Mouse (Mus musculus) lung, embryonic 16.5 days (tissue): ENCODE measurements at regions not wholly inside any gene's neighbourhood (a gene's known extent, or its start where the extent isn't known, plus 50 kb on each side); places are given as distances from the start of the nearest gene placed in this dataset.

Experiments used
- ATAC-seq: fragments of 200-750 bp; cut with Nextera tagmentation; 2 replicates; pipeline ENCODE4 v1.8.0; 2017; ENCODE audit warnings: low read depth, mild to moderate bottlenecking, moderate library complexity
- H3K27ac ChIP-seq: fragments of 300-500 bp; sonication (generic); 2 replicates; pipeline ENCODE4 v1.5.1; 2014; ENCODE audit warnings: mild to moderate bottlenecking, control low read depth, low read length
- H3K27me3 ChIP-seq: fragments of 300-500 bp; sonication (generic); 2 replicates; pipeline ENCODE4 v1.6.1; 2014; ENCODE audit warnings: low read depth, low read length, mixed read lengths; ENCODE audit not compliant: control insufficient read depth, insufficient read depth
- H3K36me3 ChIP-seq: fragments of 300-500 bp; sonication (generic); 2 replicates; pipeline ENCODE4 v1.6.1; 2014; ENCODE audit warnings: low read length; ENCODE audit not compliant: control insufficient read depth, insufficient read depth
- H3K4me1 ChIP-seq: fragments of 300-500 bp; sonication (generic); replicated peaks from 2 replicates; pipeline ENCODE4 v1.6.1; 2014; ENCODE audit warnings: low read length, mixed read lengths; ENCODE audit not compliant: control insufficient read depth, insufficient read depth
- H3K4me2 ChIP-seq: fragments of 300-500 bp; sonication (generic); 2 replicates; pipeline ENCODE4 v1.6.1; 2014; ENCODE audit warnings: low read depth, low read length, control low read depth
- H3K4me3 ChIP-seq: fragments of 300-500 bp; sonication (generic); 2 replicates; pipeline ENCODE4 v1.5.1; 2014; ENCODE audit warnings: mild to moderate bottlenecking, low read length, control low read depth
- H3K9ac ChIP-seq: fragments of 300-500 bp; sonication (generic); 2 replicates; pipeline ENCODE4 v1.6.1; 2014; ENCODE audit warnings: low read length, control low read depth
- H3K9me3 ChIP-seq: fragments of 300-500 bp; sonication (generic); 2 replicates; pipeline ENCODE4 v1.6.1; 2016; ENCODE audit warnings: low read length; ENCODE audit not compliant: control insufficient read depth
- WGBS: fragments of 180-500 bp; shearing (Covaris S2); extraction: QIAGEN DNeasy Blood & Tissue Kit; methylation state at CpG from one replicate; pipeline ENCODE4 v1.1.7; 2014; 5-methylcytosine and 5-hydroxymethylcytosine counted together

DNA sequence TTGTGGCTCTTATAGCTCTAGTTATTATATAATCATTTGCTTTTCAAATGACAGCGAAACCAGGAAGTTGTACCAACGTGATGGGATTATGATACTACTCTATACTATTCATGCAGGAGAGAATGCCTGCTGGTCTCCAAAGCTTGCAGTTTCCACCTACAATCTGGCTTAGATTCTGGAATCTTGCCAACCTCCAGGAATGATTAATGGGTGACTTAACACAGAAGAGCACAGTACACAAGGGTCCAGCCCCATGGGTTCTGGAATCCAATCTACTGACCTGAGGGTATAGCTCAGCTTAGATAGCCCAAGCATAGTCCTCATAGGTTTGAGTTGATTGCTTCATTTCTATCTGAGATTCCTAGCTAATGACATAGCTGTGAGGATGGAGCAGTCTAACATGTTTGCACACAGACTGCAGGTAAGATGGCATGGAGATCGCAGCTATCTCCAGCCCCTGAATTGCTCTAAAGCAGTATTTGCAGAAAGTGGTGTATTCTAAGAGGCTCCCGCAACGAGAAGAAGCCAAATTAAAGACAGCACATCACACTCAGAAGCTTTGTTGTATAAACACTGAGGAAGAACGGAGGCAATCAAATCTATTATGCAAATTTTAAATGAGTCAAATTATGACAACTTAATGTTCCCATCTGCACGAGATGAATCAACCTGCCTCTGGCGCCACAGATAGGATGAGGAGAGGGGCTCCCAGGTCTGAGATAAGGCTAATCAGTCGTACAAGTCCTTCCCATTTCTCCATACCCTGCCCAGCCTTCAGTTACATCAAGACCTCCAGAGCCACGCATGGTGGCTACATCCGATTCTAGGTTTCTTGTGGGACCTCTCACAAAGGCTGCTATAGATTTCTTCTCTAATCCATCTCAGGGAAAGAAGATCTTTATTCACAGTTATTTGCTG is 160.7 kb upstream of the Tgfbr2 start:
- Histone ChIP-seq H3K9me3 (no peaks in the 10 kb centered on the region), H3K4me1 (peaks cover 3% of the 10 kb centered on the region; the same call in 1 of the 2 replicates), H3K4me3 (no peak overlapping the region), H3K27me3 (no peaks in the 10 kb centered on the region), H3K9ac (no peak overlapping the region), H3K27ac (no peak overlapping the region), H3K36me3 (no peaks in the 10 kb centered on the region), H3K4me2 (no peak overlapping the region)
- no peak for ATAC-seq
- 79% methylated on average over 11 of the region's 11 CpGs for WGBS

GRCm38 (mm10) chr9:116333956-116334463 is 158.8 kb upstream of the Tgfbr2 start:
- 48% methylated on average over 6 of the region's 6 CpGs for WGBS
- Histone ChIP-seq H3K9me3 (no peaks in the 10 kb centered on the region), H3K36me3 (no peaks in the 10 kb centered on the region), H3K4me3 (no peak overlapping the region), H3K9ac (no peak overlapping the region), H3K4me1 (peaks cover 5% of the 10 kb centered on the region; the same call in 1 of the 2 replicates), H3K27me3 (no peaks in the 10 kb centered on the region), H3K4me2 (no peak overlapping the region), H3K27ac (no peak overlapping the region)
- ATAC-seq: peak; percentile 9; the same call in 1 of the 2 replicates

DNA sequence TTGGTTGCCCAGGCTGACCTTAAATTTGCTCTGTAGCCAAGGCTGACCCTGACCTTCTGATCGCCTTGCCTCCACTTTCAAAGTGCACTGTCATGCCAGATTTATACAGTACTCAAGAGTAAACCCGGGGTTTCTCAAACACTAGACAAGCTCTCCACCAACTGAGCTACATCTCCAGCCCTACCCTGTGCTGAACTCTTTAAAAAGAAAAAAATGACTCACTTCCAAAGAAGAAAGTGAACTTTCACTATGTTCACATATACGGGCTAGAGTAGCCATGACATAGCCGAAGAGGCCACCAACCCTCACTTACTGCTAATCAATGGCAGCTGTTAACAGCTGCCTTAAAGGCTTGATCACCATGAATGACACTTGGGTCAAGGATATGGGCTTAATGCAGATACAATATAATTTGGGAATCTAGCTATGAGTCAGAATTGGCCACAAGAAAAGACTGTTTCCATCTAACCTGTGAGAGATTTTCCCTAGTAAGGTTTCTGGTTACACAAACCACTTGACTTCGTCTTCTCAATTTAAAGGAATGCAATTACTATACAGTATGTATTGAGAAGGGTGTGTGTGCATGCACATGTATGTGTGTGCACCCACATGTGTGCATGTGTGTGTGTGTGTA is 157.4 kb upstream of the Tgfbr2 start:
- ATAC-seq: no peak

GRCm38 (mm10) chr9:116331406-116331805 is 156.2 kb upstream of the Tgfbr2 start:
- H3K9ac ChIP-seq: no peak overlapping the region
- H3K36me3 ChIP-seq: no peaks in the 10 kb centered on the region
- no peaks in the 10 kb centered on the region for H3K27me3 ChIP-seq
- no peak overlapping the region for H3K4me2 ChIP-seq
- no peak for ATAC-seq
- no peak overlapping the region for H3K27ac ChIP-seq
- H3K4me3 ChIP-seq: no peak overlapping the region
- whole genome bisulfite sequencing: 67% methylated on average over 2 of the region's 2 CpGs
- H3K4me1 ChIP-seq: peaks cover 5% of the 10 kb centered on the region; the same call in 1 of the 2 replicates
- H3K9me3 ChIP-seq: no peaks in the 10 kb centered on the region

More for the DNA sequence above, 157.4 kb upstream of the Tgfbr2 start:
- Histone ChIP-seq H3K27ac (no peak overlapping the region), H3K9me3 (no peaks in the 10 kb centered on the region), H3K4me2 (no peak overlapping the region), H3K4me3 (no peak overlapping the region), H3K9ac (no peak overlapping the region), H3K27me3 (no peaks in the 10 kb centered on the region), H3K4me1 (peaks cover 5% of the 10 kb centered on the region; the same call in 1 of the 2 replicates), H3K36me3 (no peaks in the 10 kb centered on the region)
- 72% methylated on average over 5 of the region's 5 CpGs for WGBS

- Histone ChIP-seq H3K27me3 (no peaks in the 10 kb centered on the region), H3K4me1 (peaks cover 5% of the 10 kb centered on the region; the same call in 1 of the 2 replicates), H3K27ac (no peak overlapping the region), H3K36me3 (no peaks in the 10 kb centered on the region), H3K4me2 (no peak overlapping the region), H3K9me3 (no peaks in the 10 kb centered on the region), H3K4me3 (no peak overlapping the region), H3K9ac (no peak overlapping the region)
- ATAC-seq: 0 out of 2 replicates have a peak, but pooled peaks have one; percentile 9
- WGBS: 65% methylated on average over 5 of the region's 5 CpGs
Observed at GRCm38 (mm10) chr9:116330796-116331195, 155.6 kb upstream of the Tgfbr2 start.

DNA sequence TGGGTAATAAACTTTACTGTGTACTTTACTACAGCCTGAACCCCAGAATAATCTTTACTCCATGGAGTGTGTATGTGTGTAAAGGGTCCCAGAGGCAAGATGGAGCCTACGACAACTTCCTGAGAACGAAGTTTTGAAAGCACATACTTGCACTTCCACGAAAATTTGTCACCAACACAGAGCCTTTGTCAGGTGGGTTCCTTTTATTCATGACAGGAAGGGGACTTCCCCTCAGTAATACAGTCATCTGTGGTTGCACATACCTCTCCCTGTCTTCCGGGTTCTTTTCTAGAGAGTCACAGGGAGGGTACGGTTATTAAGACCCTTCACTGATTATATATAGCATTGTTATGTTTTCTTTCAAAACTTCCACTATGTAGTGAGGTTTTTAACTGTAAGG is 154.0 kb upstream of the Tgfbr2 start:
- Histone ChIP-seq H3K9me3 (no peaks in the 10 kb centered on the region), H3K27me3 (no peaks in the 10 kb centered on the region), H3K36me3 (no peaks in the 10 kb centered on the region), H3K4me1 (peaks cover 8% of the 10 kb centered on the region), H3K4me3 (no peak overlapping the region), H3K27ac (no peak overlapping the region), H3K4me2 (no peak overlapping the region), H3K9ac (no peak overlapping the region)
- WGBS: 61% methylated on average over 5 of the region's 5 CpGs
- no peak for ATAC-seq

DNA sequence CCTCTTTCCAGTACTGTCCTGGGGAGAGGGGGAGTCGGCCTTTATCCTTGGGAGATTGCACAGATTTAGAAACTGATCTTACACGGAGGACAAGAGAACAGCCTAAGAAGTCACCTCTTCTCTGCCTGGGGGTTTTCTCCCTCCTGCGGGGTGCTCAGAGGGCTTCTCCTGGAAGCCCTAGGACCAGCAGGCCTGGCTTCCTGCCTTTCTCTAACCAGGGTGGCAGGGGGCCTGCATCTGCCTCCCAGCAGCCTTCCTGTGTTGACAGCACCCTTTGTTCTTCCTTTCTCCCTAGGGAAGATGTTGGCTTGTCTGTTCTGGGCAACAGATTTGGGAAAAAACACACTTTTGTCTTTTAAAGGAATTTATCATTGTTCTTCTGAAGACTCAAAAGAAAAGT is 153.0 kb upstream of the Tgfbr2 start:
- Histone ChIP-seq H3K4me3 (no peak overlapping the region), H3K27ac (no peak overlapping the region), H3K4me1 (peaks cover 16% of the 10 kb centered on the region), H3K36me3 (no peaks in the 10 kb centered on the region), H3K9me3 (no peaks in the 10 kb centered on the region), H3K4me2 (no peak overlapping the region), H3K9ac (peak overlapping the region; percentile 43; the same call in 1 of the 2 replicates), H3K27me3 (no peaks in the 10 kb centered on the region)
- WGBS: 24% methylated on average over 3 of the region's 3 CpGs
- ATAC-seq: no peak

DNA sequence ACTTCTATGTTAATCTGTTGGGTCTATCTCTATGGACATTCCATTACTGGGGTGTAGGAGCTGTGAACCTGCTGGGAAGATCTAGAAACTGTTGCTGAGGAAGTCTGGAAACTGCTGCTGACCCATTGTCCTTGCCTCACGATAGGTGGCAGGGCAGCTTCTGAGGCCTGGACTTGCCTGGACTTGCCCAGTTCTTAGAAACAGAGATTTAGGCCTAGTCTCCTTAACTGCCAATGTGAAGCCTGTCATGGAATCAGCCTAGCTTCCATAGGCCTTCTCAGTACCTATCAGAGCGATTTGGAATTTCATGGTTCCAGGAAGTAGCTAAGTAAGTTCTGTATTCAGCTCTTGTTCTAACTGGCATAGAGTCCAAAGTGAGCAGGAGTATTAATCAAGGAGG is 151.9 kb upstream of the Tgfbr2 start:
- Histone ChIP-seq H3K36me3 (no peaks in the 10 kb centered on the region), H3K9me3 (no peaks in the 10 kb centered on the region), H3K9ac (no peak overlapping the region), H3K27me3 (no peaks in the 10 kb centered on the region), H3K4me1 (peaks cover 16% of the 10 kb centered on the region), H3K4me3 (no peak overlapping the region), H3K4me2 (no peak overlapping the region), H3K27ac (no peak overlapping the region)
- WGBS: 96% methylated on average over 2 of the region's 2 CpGs
- ATAC-seq: no peak

DNA sequence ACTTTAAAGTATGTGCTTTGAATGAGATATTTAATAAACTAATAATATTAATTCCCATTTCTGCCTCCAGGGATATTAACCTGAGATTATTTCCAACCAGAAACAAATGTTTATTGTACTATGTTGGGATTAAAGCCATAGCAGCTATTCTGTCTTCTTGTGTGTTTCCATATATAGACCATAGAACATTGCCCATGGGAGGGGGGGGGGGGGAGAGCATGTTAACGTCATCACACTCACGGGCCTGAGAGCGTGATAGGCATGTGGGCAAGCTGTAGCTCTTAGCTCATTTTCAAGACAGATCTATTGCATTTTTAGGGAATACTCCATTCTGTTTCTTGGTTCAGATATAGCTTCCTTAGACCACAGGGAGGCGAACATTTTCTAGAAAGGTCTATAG is 149.8 kb upstream of the Tgfbr2 start:
- no peaks in the 10 kb centered on the region for H3K27me3 ChIP-seq
- no peak overlapping the region for H3K9ac ChIP-seq
- H3K27ac ChIP-seq: peak overlapping the region; percentile 77
- H3K4me3 ChIP-seq: no peak overlapping the region
- H3K9me3 ChIP-seq: no peaks in the 10 kb centered on the region
- WGBS: 56% methylated on average over 4 of the region's 4 CpGs
- no peak overlapping the region for H3K4me2 ChIP-seq
- ATAC-seq: peak; percentile 70
- H3K4me1 ChIP-seq: peaks cover 19% of the 10 kb centered on the region
- no peaks in the 10 kb centered on the region for H3K36me3 ChIP-seq
